Mouse (Mus musculus) right cerebral cortex, adult 2 months (tissue): ENCODE measurements around the gene Prop1.

Source experiments
- DNase-seq, 2 experiments: peaks; one replicate each; pipeline ENCODE4 v3.0.0; 2021 to 2022; ENCODE audit warnings: low spot score in 2 of 2

Gene Prop1

DNA sequence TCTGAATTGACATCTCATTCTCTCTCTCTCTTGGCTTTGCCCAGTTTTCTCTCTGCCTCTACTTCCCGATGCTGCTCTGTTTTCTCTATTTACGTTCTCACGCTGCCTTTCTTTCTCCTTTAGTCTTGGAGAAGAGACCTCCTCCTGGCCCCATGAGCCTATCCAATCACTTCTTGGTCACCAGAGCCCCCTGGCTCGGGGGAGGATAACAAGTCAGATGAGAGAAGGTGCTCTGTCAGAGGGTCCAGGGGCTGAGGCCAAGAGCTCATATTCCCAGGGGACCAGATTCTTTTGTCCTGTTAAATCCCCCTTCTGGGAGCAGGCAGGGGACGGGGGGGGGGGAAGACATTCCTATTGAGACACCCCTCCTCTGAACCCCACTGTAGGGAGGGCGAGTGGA, at the start of gene Prop1:
Prop1 (minus strand) TSS at position 101 of the 400 bp plus-strand sequence.
- no peak for DNase-seq

GRCm38 (mm10) chr11:51003296-51003695, 49.7 kb upstream of the Prop1 start, which contains the start of gene Olfr51:
Gene Olfr51, plus strand, starts transcription at chr11:51003596.
- DNase-seq = no peak

GRCm38 (mm10) chr11:50981667-50982066, 28.1 kb upstream of the Prop1 start, which contains the start of gene Olfr1377:
Gene Olfr1377, plus strand, starts transcription at chr11:50981967.
- no peak for DNase-seq

GRCm38 (mm10) chr11:50977216-50977615, 23.7 kb upstream of the Prop1 start:
- DNase-seq = no peak

- DNase-seq = no peak
Observed at GRCm38 (mm10) chr11:50966230-50966629, 12.7 kb upstream of the Prop1 start, which contains the start of gene Olfr1378. Gene Olfr1378, plus strand, starts transcription at chr11:50966530.

- DNase-seq = no peak
Observed at GRCm38 (mm10) chr11:50964886-50965285, 11.3 kb upstream of the Prop1 start.

GRCm38 (mm10) chr11:50952290-50952689, 1.3 kb downstream of the Prop1 start:
- DNase-seq = peak; percentile 32 to 50

GRCm38 (mm10) chr11:50943506-50943905, 10.1 kb downstream of the Prop1 start, which contains the start of gene 4933414I15Rik:
Gene 4933414I15Rik, minus strand, starts transcription at chr11:50943765.
- DNase-seq = no peak

DNA sequence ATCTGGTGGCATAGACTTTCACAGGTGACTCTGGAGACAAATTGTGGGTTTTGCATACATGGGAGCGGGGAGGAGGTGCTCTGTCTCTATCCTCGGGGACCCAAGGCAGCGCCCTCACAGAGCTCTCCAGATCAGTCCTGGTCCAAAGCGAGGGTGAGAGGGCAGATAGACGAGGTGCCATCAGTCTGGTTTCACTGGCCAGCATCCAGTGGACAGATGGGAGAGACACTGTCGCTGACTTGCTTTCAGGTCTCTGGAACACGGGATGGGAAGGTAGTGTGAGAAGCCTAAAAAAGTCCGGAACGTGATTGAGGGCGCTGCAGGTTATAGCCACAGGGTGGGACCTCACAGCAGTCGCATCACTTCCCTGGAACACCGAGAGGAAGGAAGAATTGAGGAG, 11.2 kb downstream of the Prop1 start:
- no peak for DNase-seq

DNA sequence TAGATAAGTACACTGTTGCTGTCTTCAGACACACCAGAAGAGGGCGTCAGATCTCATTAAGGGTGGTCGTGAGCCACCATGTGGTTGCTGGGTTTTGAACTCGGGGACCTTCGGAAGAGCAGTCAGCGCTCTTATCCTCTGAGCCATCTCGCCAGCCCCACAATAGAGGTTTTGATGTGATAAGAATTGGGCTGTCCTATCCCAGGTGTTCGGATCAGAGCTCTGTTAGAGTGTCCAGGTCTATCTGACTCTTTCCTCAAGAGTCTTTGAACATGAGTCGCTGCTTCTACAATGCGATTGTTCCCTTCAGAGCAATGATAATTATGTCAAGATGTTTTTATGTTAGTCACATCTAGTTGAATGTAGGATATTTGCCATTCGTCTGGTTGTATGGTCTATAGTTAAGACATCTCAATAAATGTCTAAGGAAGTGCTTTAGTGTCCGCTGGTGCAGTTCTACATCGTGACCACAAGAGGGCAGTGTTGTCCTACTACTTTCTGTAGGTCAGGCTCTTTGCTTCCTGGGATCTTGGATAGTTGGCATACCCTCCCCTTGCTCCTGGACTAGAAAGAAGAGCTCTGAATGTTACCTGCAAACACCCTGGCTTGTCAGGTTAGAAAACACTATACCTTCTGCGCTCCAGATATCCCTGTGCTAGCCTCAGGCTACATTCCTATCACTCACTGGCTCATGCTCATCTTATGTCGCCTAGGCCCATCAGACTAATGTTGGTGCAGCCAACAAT, 13.8 kb downstream of the Prop1 start:
- DNase-seq = peak; percentile 30 to 35

- DNase-seq = no peak
Observed at GRCm38 (mm10) chr11:50938435-50938834, 15.1 kb downstream of the Prop1 start.

DNA sequence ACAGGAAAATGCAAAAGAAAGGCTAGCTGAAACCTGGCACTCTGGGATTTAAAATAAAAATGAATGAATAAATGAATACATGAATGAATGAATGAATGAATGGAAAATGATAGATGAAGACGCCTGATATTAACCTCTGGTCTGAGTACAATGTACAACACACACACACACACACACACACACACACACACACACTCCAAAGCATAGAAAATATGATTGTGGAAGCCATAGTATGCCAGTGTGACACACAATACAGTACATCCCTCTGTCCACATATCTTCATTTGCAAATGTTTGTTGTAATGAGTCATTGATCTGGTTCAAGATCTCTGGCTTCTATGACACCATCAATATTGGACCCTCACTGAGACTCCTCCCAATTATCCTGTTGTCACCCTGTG, 21.5 kb downstream of the Prop1 start:
- DNase-seq = no peak

DNA sequence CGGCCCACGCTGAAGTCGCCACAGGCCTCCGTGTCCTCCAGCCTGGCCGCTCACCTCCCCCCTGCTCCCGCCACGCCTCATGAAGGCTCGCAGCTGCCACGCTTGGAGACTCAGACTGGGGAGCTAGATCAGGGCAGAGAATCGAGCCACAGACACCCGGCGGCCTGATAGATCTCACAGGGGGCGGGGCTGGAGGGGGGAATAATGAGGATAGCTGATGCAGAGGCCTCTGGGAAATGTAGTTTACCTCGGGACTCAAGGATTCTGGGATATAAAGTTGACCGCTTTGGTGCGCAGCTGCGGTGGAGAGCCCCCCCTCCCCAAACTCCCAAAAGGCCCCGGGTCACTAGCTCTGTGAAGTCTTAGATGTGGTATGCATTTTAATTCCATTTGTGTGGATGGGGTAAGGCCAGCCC, 22.1 kb downstream of the Prop1 start, which contains the start of gene Zfp354b:
Zfp354b (minus strand) TSS at position 183 of the 416 bp plus-strand sequence.
- peak; percentile 86 to 90 for DNase-seq

DNA sequence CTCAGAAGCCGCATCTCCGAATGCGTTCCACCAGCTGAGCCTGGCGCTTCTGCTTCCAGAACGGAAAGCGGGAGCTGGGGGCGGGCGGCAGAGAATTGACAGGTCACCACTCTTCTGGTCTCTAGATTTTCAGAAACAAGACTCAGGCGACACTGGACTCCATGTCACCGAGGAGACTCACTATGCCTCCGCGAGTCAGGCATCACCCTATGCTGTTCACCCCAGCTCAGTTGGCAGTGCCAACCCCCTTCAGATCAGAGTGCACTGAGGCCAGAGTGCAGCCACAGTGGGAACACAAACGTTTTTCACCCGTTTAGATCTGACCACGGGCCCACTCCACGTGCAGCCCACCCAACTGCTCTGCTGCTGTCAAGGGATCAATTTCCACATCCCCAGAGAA, 22.5 kb downstream of the Prop1 start:
- DNase-seq = no peak

GRCm38 (mm10) chr11:50930469-50931014, 23.0 kb downstream of the Prop1 start:
- DNase-seq = peak in 1 of 2 experiments; percentile 33

- peak; percentile 93 to 95 for DNase-seq
Observed at GRCm38 (mm10) chr11:50915671-50916320, 37.8 kb downstream of the Prop1 start, which contains the start of gene Zfp2. Gene Zfp2, minus strand, starts transcription at chr11:50916165.

DNA sequence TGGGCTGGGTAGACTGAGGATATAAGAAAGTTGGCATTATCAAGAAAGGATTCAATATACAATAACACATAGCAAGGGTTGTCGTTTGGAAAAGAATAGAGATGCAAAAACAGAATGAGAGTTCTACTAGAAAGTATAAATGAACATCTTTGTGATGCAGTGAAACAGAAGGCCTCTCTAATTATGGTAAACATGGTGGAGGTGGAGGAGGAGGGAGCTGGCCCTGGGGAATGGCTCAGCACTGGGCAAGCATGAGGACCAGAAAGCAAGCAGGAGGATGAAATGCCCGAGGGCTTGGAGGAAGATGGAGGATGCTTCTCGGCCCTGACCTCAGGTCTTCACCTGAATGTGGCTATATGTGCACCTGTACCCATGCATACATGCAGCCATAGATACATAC, 39.1 kb downstream of the Prop1 start:
- DNase-seq = no peak

DNA sequence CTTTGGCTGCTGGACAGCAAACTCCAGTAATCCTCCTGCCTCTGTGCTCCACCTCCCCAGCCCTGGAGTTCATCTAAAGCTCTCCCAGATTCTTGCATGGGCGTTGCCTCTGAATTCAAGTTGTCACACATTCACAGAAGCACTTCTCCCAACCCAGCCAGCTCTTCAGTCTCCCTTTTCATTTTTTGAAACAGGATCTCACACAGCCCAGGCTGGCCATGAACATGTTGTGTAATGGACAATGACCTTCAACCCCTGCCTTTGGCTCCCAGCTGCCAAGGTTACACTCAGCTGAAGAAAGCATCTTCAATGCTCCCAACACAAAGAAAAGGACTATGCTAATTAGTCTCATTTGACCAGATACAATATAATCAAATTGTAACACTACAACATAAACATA, 40.3 kb downstream of the Prop1 start:
- no peak for DNase-seq

DNA sequence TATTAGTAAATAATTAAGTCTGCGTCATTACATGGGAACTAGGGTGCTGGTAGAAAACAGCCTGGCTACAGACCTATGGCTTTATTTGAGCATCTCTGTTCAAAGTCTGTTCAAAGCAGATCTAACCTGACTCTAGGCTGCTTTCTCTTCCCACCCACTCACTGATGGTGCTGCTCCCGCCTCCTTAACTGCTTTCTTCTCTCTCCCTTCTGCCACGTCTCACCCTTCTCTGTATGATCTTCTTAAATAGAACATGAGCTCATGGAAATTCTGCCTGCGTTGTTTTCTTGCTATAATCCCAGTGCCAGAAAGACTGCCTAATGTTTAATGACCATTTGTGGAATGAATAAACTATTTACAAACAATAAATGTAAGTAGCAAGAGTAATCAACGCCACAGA, 45.4 kb downstream of the Prop1 start:
- peak; percentile 29 to 38 for DNase-seq
